Mouse (Mus musculus) gastrocnemius, postnatal 36 days (tissue): ENCODE measurements around the gene Alox12. TPM values are rescaled to one million over a fixed set of nuclear protein-coding genes. Genes with fewer than 3 reads are reported as not detected.

Experiments used
- DNase-seq, 2 experiments: peaks; one replicate each; pipeline ENCODE4 v3.0.0; 2022
- intact Hi-C: fragments of 180-260 bp; cut with DNase I; formaldehyde crosslinking; loops from one replicate; pipeline ENCODE4 v1.15.1; 2025
- total RNA-seq, 2 experiments: library from RNA; stranded (reverse); gene quantifications; 2 replicates each; pipeline ENCODE4 v1.2.3; 2021

Alox12 gene
- total RNA-seq, 2 experiments from 2014 or later, result 0.82 to 1.2 TPM

DNA sequence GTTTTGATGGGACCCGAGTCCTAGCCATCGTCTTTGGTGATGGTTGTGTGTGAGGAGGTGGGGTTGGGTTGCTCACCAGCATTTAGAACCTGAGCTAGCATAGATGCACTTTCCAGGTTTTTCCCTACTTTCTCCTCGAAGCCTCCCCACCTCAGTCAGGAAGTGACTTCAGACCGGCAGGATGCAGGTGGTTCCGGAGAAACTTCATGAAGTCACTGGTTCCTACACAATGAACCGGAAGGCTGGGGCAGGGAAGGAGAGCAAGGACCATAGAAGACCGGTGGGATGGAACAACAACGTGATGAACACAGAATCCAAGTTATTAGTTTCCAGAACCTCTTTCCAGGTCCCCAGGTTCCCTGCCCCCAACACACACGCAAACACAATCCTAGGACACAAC lies 31.4 kb downstream of the Alox12 start:
- intact Hi-C loops, result no loop called here
- no peak for DNase-seq

DNA sequence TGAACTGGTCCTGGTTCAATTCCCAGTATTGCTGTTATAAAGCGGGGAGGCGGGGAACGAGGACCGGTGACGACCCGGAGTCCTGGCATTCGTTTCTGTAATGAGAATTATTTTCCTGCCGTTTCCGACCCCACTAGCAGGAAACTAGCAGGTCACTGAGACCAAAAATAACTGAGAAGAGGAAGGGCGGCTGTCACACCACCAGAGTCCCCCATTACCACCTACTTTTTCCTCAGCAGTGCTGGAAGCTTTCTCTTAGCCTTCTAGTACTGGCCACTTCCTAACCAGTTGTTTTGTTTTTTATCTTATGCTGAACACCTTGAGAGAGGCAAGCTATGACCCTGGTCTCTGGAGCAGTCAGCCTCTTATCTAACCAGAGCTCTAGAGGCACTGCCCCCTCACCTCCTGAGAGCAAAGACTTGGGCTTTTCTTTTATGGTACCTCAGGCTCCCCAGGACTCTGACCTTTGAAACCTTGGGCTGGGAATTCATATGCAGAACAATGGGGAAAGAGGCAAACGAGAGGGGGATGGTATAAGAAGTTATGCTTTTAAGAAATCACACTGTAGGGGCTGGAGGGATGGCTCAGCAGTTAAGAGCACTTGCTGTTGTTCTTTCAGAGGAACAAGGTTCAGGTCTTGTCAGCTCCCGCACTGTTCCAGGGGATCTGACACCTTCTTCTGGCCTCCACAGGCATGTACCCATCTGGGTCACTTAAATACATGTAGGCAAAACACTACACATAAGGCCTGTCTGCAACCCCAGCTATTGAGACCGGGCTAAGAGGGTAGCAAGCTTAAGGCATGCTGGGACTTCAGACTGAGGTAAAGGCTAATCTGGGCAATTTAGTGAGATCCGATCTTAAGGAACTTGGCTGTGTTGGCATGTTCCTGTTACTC lies 33.3 kb downstream of the Alox12 start:
- DNase-seq, result no peak
- intact Hi-C loops, result no loop called here

DNA sequence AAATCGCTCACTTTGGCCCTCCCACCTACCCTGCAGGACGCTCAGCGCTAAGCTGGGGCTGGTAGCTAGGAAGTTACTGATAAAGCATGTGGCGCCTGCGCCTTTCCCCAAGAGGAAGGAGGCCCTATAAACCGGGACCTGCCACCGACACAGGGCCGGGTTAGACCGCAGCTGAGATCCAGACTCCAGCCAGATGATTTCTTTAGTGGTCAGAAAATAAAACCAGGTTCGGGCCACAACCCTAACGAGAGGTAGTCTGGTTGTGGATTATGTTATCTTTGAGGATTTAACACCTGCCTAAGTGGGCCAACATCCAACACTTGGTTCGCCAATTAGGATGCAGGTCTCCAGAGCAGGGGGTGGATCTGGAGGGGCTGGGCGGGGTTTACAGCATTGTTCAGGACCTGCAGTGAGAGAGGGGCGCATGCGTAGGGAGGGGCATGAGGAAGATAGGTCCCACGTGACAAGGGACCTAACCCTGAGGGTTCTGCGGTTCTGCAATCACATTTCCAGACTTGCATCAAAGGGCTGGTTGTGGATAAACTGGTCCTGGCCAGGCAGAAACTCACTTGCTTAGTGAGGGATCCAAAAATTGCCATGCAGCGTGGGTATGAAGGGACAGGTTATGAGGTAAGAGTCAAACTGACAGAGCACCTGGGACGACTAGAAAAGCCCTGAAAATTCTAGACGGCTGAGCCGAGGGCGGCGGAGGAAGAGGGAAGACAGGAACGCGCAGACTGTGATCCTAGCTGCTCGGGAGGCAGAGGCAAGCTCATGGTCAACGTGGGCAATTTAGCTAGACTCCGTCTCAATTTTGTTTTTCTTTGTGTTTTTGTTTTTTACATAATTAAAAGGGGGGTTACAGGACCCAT lies 34.2 kb downstream of the Alox12 start, which contains the start of gene Slc16a13:
TSS of gene Slc16a13 (minus strand) at position 334 of the 872 bp plus-strand sequence.
- DNase-seq, result peak; percentile 65 to 83
- intact Hi-C loops, result no loop called here

DNA sequence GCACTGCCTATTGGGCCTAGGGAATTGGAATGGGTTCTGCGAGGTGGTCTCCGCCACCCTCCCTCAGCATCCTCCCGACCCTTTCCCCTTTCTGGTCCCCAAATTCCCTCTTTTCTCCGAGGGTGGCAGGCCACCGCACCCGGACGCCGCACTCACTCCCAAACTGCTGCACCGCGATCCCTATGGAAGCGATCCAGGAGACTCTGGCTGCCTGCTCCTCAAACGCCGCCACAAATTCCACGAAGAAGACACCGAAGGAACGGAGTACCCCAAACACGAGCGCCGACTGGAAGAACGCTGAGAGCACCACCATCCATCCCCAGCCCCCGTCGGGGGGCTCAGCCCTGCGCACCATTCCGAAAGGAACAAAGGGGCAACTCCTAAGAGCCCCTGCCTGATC lies 34.8 kb downstream of the Alox12 start:
- intact Hi-C loops, result no loop called here
- peak in 1 of 2 experiments; percentile 21 for DNase-seq

DNA sequence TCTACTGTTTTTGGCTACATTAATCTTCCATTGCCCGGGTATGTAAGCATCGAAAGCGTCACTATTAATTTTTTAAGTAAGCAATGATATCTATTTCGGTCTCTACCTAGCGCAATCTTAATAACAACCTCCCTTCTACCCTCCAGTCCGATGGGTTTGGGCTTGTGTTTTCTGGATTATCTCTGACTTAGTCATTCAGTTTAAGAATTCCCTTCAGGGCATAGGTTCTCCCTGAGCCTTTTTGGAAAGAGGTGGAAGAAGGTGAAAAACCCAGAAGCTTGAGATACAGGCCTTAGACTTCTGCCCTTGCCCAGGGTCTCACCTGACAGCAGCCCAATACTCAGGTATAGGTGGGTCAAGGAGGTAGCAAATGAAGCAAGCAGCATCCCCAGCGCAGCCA lies 35.3 kb downstream of the Alox12 start:
- no peak for DNase-seq
- intact Hi-C loops, result no loop called here

DNA sequence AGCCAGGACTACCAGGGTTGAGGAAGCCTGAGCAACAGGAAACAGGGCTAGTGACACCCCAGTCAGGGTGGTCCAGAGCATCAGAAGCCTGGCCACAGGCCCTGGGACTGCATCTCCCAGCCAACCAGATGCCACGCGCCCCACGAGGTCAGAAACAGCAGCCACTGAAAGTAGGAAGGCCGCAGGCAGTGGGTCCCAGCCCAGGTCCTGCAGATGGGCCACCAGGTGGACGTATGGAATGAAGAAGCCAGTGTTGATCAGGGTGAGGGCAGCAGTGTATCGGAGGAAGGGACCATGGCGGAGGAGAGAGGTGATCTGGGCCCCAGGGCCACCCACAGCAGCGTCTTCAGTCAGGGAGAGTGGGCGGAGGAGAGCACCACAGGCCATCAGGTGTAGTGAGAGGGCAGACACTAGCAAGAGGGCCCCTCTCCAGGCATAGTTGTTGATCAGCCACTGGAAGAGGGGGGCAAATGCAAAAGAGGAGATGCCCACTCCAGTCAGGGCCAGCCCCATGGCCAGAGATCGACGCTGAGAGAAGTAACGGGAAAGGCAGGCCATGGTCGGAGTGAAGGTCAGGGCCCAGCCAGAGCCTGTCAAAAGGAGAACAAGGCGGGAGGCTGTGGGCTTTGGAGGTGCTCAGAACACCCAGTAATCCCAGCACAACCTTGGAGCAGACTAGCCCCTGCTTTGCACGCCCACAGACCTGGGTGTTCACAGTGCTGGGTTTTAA lies 36.2 kb downstream of the Alox12 start:
- no peak for DNase-seq
- intact Hi-C loops, result no loop called here

DNA sequence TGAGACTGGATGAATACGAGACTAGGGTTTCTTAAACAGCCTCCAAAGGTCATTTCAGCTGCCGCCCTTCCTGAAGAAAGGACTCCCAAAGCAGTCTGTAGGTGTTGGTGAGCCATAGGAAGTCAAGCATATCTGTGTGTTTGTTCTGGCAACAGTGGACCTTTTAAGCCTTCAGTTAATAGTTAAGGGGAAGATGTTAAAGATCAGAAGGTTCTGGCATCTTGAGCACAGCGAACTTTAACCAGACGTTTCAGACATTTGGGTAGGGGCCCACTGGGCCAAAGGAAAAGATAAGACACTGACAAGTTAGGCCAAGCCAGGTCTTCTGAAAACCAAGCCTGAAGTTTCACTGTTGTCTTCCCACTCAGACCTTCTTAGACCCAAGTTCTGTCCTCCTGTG lies 37.1 kb downstream of the Alox12 start:
- intact Hi-C loops, result no loop called here

DNA sequence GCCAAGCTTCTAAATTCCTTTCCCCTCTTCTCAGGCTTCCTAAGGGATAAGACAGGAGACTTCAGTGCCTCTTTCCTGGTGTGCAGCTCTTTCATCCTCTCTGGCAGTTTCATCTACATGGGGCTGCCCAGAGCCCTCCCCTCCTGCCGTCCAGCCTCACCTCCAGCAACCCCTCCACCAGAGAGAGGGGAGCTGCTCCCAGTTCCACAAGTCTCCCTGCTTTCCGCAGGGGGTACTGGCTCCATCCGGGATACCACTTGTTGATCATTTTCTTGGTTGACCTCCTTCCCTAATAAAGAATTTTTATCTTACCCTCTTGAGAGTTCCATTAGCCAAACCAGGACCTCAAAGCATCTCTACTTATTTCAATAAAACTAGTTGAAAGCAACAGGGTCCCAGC lies 39.0 kb downstream of the Alox12 start:
- DNase-seq, result no peak
- intact Hi-C loops, result no loop called here

More for the DNA sequence above, 37.1 kb downstream of the Alox12 start:
- DNase-seq, result no peak

DNA sequence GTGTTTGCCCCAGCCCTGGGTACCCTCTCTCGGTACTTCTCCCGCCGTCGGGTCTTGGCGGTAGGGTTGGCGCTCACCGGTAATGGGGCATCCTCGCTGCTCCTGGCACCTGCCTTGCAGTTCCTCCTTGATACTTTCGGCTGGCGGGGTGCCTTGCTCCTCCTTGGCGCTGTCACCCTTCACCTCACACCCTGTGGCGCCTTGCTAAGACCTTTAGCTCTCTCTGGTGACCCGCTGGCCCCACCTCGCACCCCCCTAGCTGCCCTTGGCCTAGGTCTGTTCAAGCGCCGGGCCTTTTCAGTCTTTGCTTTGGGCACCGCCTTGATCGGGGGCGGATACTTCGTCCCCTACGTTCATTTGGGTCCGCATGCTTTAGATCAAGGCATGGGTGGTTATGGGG lies 39.9 kb downstream of the Alox12 start:
- intact Hi-C loops, result no loop called here
- DNase-seq, result no peak

DNA sequence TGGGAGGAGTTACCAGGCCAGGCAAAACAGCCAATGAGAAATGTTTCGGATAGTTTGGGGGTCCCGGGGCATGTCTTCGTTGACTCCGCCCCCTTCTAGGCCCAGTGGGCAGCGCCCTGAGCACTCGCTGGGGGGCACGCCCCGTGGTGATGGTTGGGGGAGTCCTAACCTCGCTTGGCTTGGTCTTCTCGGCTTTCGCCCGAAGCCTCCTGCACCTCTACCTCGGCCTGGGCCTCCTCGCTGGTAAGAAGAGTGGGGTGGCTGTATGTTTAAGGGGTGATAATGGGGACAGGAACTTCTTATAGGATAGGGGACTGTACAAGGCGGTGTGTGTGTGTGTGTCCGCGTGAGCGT lies 40.3 kb downstream of the Alox12 start:
- no peak for DNase-seq
- intact Hi-C loops, result loop anchor here (5.0 kb wide), 1 partner anchor 158 kb away; no protein-coding TSS in a partner anchor

DNA sequence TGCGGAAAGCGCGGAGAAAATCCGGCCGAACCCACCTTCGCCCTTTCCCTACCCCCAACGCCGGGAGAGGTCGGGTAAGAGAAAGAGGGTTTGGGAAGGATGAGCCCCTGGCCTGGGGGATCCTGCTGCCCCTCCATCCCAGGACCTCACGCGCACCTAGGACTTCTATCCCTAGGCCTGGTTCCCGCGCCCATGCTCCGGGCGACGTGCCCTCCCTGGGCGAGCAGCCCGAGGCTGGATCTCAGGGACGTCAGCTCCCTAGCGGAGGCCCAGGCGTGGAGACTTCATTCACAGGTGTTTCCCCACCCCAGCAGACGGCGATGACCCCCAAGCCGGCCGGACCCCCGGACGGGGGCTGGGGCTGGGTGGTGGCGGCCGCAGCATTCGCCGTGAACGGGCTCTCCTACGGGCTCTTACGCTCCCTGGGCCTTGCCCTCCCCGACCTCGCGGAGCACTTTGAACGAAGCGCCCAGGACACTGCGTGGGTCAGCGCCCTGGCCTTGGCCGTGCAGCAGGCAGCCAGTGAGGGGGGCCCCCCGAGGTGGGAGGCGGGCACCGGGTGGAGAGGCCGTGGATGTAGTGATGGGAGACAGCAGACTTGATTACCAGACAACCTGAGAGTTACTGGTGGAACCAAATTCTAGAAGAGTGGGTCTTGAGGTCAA lies 40.8 kb downstream of the Alox12 start:
- intact Hi-C loops, result loop anchor here (5.0 kb wide), 1 partner anchor 157 kb away; no protein-coding TSS in a partner anchor
- no peak for DNase-seq

DNA sequence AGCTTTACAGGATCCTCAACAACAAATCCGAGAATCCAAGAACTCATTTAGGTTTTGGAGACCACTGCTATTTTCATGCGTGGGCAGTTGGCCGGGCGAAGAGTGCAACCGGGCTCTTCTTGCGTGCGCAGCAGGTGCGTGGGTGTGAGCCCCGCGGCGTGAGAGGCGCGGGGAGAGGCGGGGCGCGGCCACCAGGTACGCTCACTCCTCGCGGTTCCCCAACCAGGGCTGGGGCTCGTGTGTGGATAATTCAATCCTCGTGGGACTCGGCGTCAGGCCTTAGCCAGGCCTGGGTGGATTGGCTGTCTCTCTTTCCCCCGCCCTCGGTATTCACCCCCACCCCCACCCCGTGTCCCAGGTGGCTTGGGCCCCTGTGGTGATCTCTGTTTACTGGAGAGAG lies 41.4 kb downstream of the Alox12 start:
- intact Hi-C loops, result loop anchor here (2.0 to 5.0 kb wide), 2 partner anchors 139 to 156 kb away; no protein-coding TSS in a partner anchor
- no peak for DNase-seq

DNA sequence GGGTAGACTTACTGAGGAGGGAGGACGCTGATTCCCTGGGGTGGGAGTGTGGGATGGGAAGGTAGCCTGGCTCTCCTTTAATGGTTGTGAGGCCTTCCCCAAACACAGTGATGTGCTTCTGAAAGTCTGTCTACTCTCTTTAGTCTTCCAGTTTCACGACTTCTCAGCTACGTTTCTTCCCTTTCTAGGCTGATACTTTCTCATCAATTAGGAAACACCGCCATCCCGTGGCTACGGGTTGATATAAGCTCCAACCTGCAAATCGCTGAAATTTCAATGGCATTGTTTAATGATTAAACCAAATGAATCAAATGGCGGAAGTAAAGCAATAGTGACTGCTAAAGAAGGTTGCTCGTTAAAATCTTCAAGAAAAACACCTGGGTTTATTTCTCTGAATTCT lies 42.3 kb downstream of the Alox12 start:
- intact Hi-C loops, result loop anchor here (2.0 to 5.0 kb wide), 2 partner anchors 138 to 156 kb away; no protein-coding TSS in a partner anchor
- peak in 1 of 2 experiments; percentile 59 for DNase-seq

DNA sequence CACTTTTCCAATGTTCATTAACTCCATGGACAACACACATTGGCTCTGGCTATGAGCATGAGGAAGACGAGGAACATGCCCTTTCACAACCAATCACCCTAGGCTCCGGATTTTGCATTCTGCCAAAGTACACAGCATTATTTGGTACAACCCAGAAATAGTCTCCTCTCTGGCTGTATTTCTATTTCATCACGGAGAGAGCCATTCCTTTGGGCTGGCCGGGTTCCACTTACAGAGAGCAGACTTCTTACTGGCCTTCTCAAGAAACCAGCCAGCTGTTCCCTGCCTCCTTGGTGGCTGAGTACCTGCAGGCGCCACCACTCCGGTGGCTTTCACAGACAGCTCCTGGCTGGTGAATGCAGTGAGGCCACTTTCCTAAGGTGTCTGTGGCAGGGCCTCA lies 42.7 kb downstream of the Alox12 start, which contains the start of gene Slc16a11:
TSS of gene Slc16a11 (plus strand) at position 330 of the 400 bp plus-strand sequence.
- no peak for DNase-seq
- intact Hi-C loops, result loop anchor here (2.0 to 5.0 kb wide), 2 partner anchors 138 to 155 kb away; no protein-coding TSS in a partner anchor

DNA sequence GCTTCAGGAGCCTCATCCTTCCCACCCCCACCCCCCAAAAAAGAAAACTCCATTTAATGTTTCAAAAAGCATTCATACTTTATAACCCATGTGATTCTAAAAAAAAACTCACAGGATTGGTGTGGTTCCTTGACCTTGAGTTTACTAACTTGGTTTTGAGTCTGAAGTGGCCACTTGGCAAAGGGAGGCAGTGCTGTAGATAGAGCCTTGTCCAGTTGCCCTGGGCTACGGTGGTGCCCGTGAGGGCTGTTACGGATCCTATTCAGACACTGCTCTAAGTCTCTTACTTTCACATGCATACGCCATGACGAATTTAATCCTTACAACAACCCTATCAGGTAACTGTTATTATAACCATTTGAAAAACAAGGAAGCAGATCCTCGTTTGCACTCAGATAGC lies 43.2 kb downstream of the Alox12 start:
- DNase-seq, result no peak
- intact Hi-C loops, result loop anchor here (2.0 to 5.0 kb wide), 2 partner anchors 137 to 155 kb away; no protein-coding TSS in a partner anchor

DNA sequence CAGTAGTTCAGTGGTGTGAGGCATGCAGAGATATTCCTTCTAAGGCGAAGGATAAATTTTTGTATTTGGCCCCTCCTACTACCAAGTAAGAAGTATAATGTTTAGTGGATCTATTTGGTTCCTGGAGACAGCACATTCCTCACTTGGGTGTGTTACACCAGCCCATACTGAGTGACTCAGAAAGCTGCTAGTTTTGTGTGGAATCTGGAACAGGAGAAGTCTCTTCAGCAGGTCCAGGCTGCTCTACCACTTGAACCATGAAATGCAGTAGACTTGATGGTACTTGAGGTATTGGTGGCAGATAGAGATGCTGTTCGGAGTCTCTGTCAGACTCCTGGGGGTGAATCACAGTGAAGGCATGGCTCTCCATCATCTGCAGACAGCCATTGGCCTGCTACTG lies 44.5 kb downstream of the Alox12 start:
- DNase-seq, result no peak
- intact Hi-C loops, result loop anchor here (5.0 kb wide), 1 partner anchor 153 kb away; no protein-coding TSS in a partner anchor

DNA sequence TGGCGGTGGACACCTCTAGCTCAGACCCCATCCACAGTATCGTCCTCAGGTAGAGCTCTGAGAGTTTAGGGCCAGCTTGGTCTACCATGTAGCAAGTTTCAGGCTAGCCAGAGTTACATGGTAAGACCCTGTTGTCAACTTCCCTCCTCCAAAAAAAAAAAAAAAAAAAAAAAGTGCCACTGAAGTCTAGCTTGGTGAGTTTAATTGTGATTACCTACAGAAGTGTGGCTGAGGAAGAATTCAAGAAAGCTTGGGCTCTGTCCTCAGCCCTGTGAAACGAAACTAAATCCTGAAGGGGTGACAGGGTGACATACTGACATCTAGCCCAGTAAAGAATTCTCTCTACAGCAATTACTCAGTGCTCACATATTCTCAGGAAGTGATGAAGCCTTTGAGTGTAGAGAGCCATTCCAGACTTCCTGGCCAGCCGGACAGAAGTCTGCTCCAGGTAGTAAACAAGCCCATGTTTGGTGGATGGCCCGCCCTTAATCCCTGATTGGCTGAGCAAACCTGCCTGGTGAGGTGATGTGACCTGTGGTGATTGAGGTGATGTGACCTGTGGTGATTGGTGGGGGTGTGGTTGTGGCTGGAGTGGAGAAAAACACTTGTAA lies 46.3 kb downstream of the Alox12 start:
- DNase-seq, result no peak
- intact Hi-C loops, result no loop called here

DNA sequence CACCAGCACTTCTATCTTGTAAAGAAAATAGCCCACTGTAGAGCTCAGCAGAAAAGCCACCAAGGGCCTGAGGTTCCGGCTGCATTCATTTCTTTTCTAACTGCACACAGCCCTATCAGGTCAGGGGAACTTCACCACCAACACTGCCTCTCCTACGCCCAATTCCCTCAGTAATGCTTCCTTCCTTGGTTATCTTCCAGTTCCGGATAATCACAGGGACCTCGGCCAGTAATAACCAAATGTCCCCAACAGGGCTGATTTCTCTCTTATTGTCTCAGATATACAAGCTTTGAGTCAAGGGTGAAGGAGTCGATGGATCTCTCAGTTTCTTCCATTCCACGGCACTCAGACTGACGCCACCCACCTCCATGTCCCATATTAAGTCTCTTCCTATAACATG lies 47.9 kb downstream of the Alox12 start:
- DNase-seq, result no peak
- intact Hi-C loops, result no loop called here

DNA sequence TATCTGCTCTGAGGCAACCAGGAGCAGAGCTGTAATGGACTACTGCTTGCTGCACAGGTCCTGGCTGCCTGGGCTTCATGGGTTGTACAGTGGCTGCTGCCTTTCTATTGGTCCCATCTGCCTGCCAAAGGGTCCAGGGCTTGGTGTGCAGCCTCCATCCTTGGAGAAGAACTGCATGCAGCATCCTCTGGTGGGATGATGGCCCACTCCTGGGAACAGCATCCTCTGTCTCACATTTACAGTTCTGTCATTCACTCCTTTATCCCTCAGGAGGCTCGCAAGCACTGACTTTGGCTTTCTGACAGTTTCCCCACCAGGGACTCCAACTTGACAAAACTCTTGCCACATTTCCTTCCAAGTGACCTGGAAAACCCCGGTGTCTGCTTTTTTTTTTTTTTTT lies 48.4 kb downstream of the Alox12 start:
- DNase-seq, result no peak
- intact Hi-C loops, result no loop called here
